Mouse (Mus musculus) forebrain, embryonic 11.5 days (tissue): ENCODE results near the gene Mpped2. TPM values are rescaled to one million over a fixed set of nuclear protein-coding genes. Genes with fewer than 3 reads are reported as not detected.

Source experiments
- ATAC-seq: fragments of 200-750 bp; cut with Nextera tagmentation; replicated peaks from 2 replicates; pipeline ENCODE4 v1.8.0; 2017; ENCODE audit warnings: moderate TSS enrichment; ENCODE audit not compliant: low FRiP score
- DNase-seq: peaks from one replicate; pipeline ENCODE4 v3.0.0-alpha.2; 2017; ENCODE audit warnings: low spot score
- H3K27ac ChIP-seq: fragments of 300-500 bp; sonication (generic); 2 replicates; pipeline ENCODE4 v1.5.1; 2014; ENCODE audit warnings: low read depth, low read length
- H3K27me3 ChIP-seq: fragments of 300-500 bp; sonication (generic); 2 replicates; pipeline ENCODE4 v1.6.1; 2014; ENCODE audit warnings: mild to moderate bottlenecking, low read length, mixed read lengths; ENCODE audit not compliant: control insufficient read depth, insufficient read depth
- H3K36me3 ChIP-seq: fragments of 300-500 bp; sonication (generic); 2 replicates; pipeline ENCODE4 v1.6.1; 2014; ENCODE audit warnings: mild to moderate bottlenecking, low read length, moderate library complexity, mixed read lengths; ENCODE audit not compliant: control insufficient read depth, insufficient read depth
- H3K4me1 ChIP-seq: fragments of 300-500 bp; sonication (generic); replicated peaks from 2 replicates; pipeline ENCODE4 v1.6.1; 2014; ENCODE audit warnings: low read length, mixed read lengths; ENCODE audit not compliant: control insufficient read depth, insufficient read depth
- H3K4me2 ChIP-seq: fragments of 300-500 bp; sonication (generic); 2 replicates; pipeline ENCODE4 v1.6.1; 2014; ENCODE audit warnings: low read depth, mild to moderate bottlenecking, low read length, moderate library complexity, mixed read lengths; ENCODE audit not compliant: severe bottlenecking
- H3K4me3 ChIP-seq: fragments of 300-500 bp; sonication (generic); 2 replicates; pipeline ENCODE4 v1.5.1; 2014; ENCODE audit warnings: low read depth, low read length
- H3K9ac ChIP-seq: fragments of 300-500 bp; sonication (generic); 2 replicates; pipeline ENCODE4 v1.6.1; 2014; ENCODE audit warnings: low read length
- H3K9me3 ChIP-seq: fragments of 300-500 bp; sonication (generic); 2 replicates; pipeline ENCODE4 v1.6.1; 2016; ENCODE audit warnings: low read length, mixed read lengths; ENCODE audit not compliant: control insufficient read depth
- WGBS: fragments of 180-500 bp; shearing (Covaris S2); extraction: QIAGEN DNeasy Blood & Tissue Kit; methylation state at CpG from one replicate; pipeline ENCODE4 v1.1.7; 2014; 5-methylcytosine and 5-hydroxymethylcytosine counted together
- polyA plus RNA-seq: library from polyadenylated mRNA; unstranded; fragments of >200 nt; fragmentation: Nextera tagmentation; extraction: Ambion mirVana; gene quantifications from 2 replicates; pipeline ENCODE4 v1.2.1, GENCODE M21; 2014

Mpped2 gene
- polyA plus RNA-seq, 1 experiment from 2014 or later = 102 TPM

DNA sequence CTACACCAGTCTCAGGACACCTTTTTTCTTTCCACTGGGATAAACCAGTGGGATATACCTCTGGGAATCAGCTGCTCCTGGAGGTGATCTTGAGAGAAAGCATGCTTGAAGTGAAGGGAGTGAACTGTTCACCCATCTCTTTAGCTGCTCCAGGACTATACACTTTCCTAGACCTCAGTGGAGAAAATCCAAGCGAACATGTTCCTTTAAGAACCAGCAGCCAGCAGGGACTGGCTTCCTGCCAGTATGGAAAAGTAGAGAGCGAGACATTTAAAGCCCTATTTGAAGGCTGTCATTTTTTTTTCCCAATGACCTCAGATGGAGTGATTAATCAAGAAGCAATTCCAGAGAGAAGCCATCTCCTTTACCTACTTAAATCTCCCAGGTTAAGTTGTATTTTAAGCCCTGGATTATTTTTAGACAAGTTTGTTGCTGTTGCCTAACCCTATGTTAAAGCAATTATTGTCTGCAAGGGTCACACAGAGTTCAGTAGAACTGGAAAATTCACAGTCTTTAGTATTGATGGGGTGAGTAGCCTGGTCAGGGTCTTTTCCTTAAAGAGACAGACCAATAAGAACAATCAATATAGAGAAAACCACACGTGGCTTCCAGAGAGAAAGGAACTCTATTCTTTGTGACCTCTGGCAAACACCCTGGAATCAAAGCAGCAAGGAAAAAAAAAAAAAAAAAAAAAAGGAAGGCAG is 196.4 kb downstream of the Mpped2 start:
- Histone ChIP-seq H3K27ac (no peak overlapping the region), H3K9me3 (no peaks in the 10 kb centered on the region), H3K36me3 (no peaks in the 10 kb centered on the region), H3K4me2 (no peak overlapping the region), H3K9ac (no peak overlapping the region), H3K4me3 (no peak overlapping the region), H3K4me1 (no peaks in the 10 kb centered on the region), H3K27me3 (no peaks in the 10 kb centered on the region)
- ATAC-seq (no peak), DNase-seq (no peak)
- 27% methylated on average over 3 of the region's 3 CpGs for WGBS

DNA sequence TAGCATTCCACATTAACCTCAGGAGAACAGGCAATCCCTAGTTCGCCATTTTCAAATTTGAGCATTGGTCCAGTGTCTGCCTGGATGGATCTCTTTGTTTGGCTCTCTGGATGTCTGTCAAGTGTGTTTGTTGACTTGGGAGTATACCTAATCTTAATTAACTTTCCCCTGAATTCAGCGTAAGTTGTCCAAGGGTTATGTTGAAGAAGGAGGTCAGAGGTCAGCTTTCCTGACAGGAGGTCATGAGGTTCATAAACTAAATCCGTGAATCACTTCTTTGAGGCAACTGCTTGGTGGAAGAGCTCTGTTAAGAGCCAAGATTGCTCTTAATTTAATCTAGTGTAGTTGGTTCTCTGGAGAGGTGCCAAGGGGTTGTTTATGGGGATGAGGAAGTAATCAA is 200.3 kb downstream of the Mpped2 start:
- Histone ChIP-seq H3K27me3 (no peaks in the 10 kb centered on the region), H3K9ac (no peak overlapping the region), H3K4me1 (peaks cover 6% of the 10 kb centered on the region; the same call in 1 of the 2 replicates), H3K9me3 (no peaks in the 10 kb centered on the region), H3K4me2 (no peak overlapping the region), H3K36me3 (no peaks in the 10 kb centered on the region), H3K4me3 (no peak overlapping the region), H3K27ac (no peak overlapping the region)
- no peak for DNase-seq
- 19% methylated on average over 3 of the region's 3 CpGs for WGBS
- no peak for ATAC-seq

DNA sequence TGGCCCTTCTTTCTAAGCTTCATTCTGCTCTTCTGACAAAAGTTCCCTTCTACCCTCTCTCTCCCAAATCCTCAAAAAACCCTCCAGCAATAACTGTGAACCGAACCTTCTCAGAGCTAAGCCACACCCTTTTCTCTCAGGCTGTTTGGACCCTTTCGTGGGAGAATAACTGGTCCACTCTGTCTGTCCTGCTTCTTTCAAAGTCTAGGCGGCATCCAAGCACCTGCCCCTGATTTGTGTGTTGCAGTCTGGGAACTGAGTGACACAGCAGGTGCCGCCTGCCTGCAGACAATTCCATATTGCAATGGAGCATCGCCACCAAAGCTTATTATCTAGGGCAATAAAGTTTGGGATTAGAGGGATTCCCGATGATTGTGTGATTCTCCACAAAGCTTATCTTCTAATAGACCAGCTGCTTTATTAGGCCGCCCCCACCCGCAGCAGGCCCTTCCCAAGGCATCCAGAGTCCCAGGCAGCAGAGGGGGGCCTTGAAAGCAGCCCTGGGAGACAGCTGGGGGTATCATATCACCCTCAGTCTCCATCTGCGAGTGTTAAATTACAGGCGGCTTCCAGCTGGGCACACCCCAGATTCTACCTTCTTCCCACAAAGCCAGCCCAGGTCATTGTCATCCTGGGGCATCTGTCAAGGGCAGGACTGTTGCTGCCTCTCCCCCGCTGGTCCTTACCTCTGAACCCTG is 202.4 kb downstream of the Mpped2 start:
- no peak overlapping the region for H3K4me2 ChIP-seq
- 18% methylated on average over 11 of the region's 11 CpGs for WGBS
- H3K9ac ChIP-seq = no peak overlapping the region
- H3K4me3 ChIP-seq = no peak overlapping the region
- no peaks in the 10 kb centered on the region for H3K36me3 ChIP-seq
- peaks cover 6% of the 10 kb centered on the region; the same call in 1 of the 2 replicates for H3K4me1 ChIP-seq
- H3K27me3 ChIP-seq = no peaks in the 10 kb centered on the region
- ATAC-seq (peak; percentile 67; the same call in 1 of the 2 replicates), DNase-seq (no peak)
- no peaks in the 10 kb centered on the region for H3K9me3 ChIP-seq
- H3K27ac ChIP-seq = no peak overlapping the region

DNA sequence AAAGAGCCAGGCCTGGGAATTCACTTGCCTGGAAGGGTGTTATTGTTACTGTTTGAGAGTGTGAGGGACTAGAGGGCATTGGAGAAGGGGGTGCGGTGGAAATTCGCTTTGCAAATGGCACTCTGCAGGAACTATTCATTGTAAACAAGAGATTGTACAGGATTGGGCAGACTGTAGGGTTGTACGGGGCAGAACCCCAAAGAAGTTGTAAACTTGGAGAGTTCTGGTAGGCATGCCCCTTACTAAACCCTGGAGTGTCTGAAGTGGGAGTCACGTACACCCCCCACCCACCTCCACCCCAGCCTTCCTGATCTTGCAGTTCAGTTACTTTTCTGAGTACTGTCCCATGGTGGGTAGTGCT is 202.9 kb downstream of the Mpped2 start:
- Histone ChIP-seq H3K27ac (no peak overlapping the region), H3K4me1 (peaks cover 6% of the 10 kb centered on the region; the same call in 1 of the 2 replicates), H3K36me3 (no peaks in the 10 kb centered on the region), H3K9ac (no peak overlapping the region), H3K4me3 (no peak overlapping the region), H3K4me2 (no peak overlapping the region), H3K9me3 (no peaks in the 10 kb centered on the region), H3K27me3 (no peaks in the 10 kb centered on the region)
- DNase-seq (no peak), ATAC-seq (peak; percentile 46)
- WGBS = 42% methylated on average over 4 of the region's 4 CpGs

DNA sequence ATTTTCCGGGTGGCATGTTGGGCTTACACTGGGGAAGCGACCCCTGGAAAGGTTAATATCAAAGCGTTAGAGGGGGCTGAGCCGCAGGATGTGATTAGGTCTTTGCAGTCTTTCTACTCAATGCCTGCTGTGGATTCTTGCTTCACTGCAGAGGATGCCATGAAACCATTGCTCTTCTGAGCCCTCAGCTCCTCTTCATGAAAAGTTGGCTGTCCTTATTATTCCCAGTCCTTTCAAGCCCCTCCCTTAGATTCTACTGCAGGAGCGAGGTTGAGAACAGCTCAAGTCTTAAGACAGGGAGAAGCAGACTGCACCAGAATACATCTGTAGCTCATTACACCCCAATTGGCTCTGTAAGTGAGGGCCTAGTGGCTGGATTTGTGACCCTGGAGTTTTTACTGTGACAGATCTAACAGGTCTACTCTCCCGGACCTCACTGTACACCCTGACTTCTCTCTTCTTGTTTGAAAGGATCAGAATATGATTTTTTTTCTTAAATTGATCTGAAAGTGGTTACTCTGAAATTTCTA is 218.9 kb downstream of the Mpped2 start:
- Histone ChIP-seq H3K27me3 (no peaks in the 10 kb centered on the region), H3K4me2 (no peak overlapping the region), H3K9ac (no peak overlapping the region), H3K4me1 (no peaks in the 10 kb centered on the region), H3K4me3 (no peak overlapping the region), H3K36me3 (no peaks in the 10 kb centered on the region), H3K9me3 (no peaks in the 10 kb centered on the region), H3K27ac (no peak overlapping the region)
- DNase-seq (no peak), ATAC-seq (no peak)
- 83% methylated on average over 6 of the region's 6 CpGs for WGBS
